Mouse (Mus musculus) adrenal gland, postnatal 14 days (tissue): ENCODE results near the gene Notch4. TPM values are rescaled to one million over a fixed set of nuclear protein-coding genes. Genes with fewer than 3 reads are reported as not detected.
"Not testable (repeated sequence)": the region's sequence is repeated elsewhere in the genome, so short reads cannot be mapped to it uniquely, and the experiment has no call there.

ENCODE experiments used
- DNase-seq: peaks from one replicate; pipeline ENCODE4 v3.0.0; 2021; ENCODE audit warnings: mixed read lengths
- long read RNA-seq, 2 experiments: library from polyadenylated mRNA; stranded (forward); transcript quantifications; one replicate each; pipeline ENCODE4 v2.0.0; 2021
- total RNA-seq: library from RNA; stranded (reverse); gene quantifications from 2 replicates; pipeline ENCODE4 v1.2.3, GENCODE M21; 2021

Gene Notch4
- total RNA-seq = 34.1 and 39.3 TPM in 2 replicates
- long read RNA-seq, experiment 1, full-length matches to known transcripts = 4 of 25 reads
- long read RNA-seq, experiment 1, partial matches to known transcripts = 14 of 25 reads
- long read RNA-seq, experiment 1, other reads (novel, unspliced or antisense) = 7 of 25 reads
- long read RNA-seq, experiment 2, full-length matches to known transcripts = 3 of 29 reads
- long read RNA-seq, experiment 2, partial matches to known transcripts = 18 of 29 reads
- long read RNA-seq, experiment 2, other reads (novel, unspliced or antisense) = 8 of 29 reads

DNA sequence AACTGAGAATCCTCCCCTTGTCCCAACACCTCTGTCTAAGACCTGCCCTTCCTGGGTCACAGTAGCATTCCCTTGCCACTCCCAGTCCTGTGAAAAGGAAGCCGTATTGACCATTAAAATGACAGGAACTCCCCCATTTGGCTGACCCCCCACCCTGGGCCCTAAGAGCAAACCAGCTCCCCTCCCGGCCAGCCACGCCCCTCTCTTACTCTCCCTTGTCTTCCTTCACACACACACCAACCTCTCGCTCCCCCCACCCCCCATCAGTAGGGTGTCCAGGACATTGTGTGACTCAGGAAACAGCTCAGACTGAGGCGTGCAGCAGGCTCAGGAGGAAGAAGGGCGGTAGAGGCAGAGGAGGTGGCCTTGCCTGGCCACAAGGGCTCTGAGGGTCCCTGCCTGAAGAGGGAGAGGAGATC lies at the start of gene Notch4:
Gene Notch4, plus strand, starts transcription at position 266 of the 419 bp plus-strand sequence.
- peak; percentile 64 for DNase-seq

DNA sequence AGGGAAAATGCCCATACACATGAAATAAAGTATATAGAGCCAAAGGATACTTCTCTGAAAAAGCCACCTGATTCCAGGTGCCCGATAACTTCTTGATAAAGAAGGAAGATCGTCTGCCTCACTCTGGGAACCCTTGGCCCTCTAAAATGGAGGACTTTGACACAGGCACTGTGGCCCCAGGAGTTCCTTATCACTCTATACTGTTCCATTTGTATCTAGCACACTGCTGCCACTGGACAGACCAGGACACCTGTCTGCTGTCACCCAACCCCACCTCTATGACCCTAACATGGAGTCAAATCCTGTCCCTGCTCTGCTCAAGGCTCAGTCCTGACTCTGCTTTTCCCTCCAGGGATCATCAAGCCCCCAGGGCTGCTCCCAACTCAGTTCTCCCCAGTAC lies 47.6 kb upstream of the Notch4 start:
- DNase-seq = no peak

DNA sequence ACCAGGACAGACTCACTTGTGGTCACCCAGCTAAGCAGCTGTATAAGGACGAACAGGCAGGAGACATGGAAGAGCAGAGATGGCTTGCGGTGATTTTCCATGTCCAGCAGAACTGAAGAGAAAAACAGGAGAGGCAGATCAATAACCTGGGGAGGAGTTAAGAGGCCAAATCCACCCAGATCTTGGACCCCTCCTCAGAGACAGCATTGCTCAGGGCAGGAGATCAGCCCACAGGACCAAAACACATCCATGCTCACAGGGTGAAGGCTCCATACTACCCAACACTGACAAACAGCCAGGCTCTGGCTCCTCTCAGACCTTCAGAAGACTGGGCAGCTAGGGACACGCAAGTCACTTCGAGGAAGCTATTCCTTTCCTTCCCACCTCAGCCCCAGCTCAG lies 46.8 kb upstream of the Notch4 start, which contains the start of gene Btnl6:
Gene Btnl6, minus strand, starts transcription at position 101 of the 400 bp plus-strand sequence.
- no peak for DNase-seq

- no peak for DNase-seq
Observed at GRCm38 (mm10) chr17:34517795-34518194, 46.3 kb upstream of the Notch4 start.

GRCm38 (mm10) chr17:34518571-34518970 lies 45.5 kb upstream of the Notch4 start:
- DNase-seq = not testable (repeated sequence)

- DNase-seq = no peak
Observed at GRCm38 (mm10) chr17:34519001-34519400, 45.1 kb upstream of the Notch4 start.

- DNase-seq = no peak
Observed at GRCm38 (mm10) chr17:34532671-34533070, 31.4 kb upstream of the Notch4 start.

GRCm38 (mm10) chr17:34543567-34543966 lies 20.5 kb upstream of the Notch4 start:
- DNase-seq = not testable (repeated sequence)

- no peak for DNase-seq
Observed at GRCm38 (mm10) chr17:34546797-34547196, 17.3 kb upstream of the Notch4 start.

- DNase-seq = no peak
Observed at GRCm38 (mm10) chr17:34547601-34548000, 16.5 kb upstream of the Notch4 start.

DNA sequence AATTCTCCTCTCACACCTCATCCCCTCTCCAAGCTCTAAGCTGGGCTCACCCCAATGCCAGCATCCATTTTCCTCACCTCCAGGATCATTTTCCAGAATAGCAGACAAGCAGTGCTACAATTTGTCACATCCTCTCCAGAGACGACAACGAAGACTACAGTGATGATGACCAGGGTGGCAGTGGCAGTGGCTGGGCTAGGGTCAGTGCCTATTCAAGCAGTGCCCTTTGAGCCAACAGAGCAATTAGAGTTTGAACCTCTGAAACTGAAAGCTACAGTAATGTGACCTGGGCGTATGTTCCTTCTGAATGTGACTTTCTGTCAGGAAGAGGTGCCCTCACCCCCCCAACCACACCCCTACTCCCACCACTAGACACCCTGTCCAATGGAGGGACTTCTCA lies 14.9 kb upstream of the Notch4 start:
- DNase-seq = no peak

GRCm38 (mm10) chr17:34549843-34550242 lies 14.2 kb upstream of the Notch4 start:
- DNase-seq = no peak

DNA sequence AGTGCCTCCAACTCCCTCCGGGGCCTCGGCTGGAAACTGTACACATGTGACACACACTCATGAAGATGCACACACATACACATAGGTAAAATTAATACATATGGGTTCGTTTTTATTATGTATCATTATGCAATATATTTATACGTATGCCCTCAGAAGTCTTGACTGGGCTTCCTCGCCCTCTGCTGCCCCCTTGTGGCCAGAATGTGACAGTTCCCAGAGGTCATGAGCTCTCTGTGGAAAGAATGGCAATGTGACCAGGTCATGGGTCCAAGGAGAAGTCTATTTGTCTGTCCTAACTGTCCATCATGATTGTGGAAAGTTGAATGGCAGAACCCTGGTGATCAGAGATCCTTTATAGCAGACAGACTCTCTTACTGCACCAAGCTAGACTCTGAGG lies 8.6 kb upstream of the Notch4 start:
- DNase-seq = peak; percentile 91

- DNase-seq = no peak
Observed at GRCm38 (mm10) chr17:34556406-34556805, 7.7 kb upstream of the Notch4 start.

DNA sequence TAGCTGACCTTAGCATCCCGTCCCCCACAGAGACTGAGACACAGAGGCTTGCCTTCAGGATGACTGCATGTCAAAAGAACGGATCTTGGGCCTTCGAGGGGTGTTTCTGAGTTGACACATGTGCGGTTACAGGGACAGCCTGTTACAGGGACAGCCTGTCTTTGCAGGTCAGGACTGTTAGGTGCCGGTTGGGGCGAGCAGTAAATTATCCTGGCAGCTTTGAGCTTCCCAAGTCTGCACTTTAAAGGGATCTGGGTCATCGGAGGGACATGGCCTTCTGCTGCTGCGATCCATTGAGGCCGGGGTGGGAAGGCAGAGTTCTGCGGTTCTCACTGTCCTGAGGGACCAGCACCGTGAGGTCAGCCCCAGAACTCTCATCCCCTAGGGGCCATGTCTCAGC lies 6.7 kb upstream of the Notch4 start:
- no peak for DNase-seq

GRCm38 (mm10) chr17:34559116-34559515 lies 5.0 kb upstream of the Notch4 start:
- no peak for DNase-seq

- DNase-seq = no peak
Observed at GRCm38 (mm10) chr17:34559895-34560294, 4.2 kb upstream of the Notch4 start.

GRCm38 (mm10) chr17:34560438-34560837 lies 3.6 kb upstream of the Notch4 start:
- DNase-seq = no peak

- no peak for DNase-seq
Observed at GRCm38 (mm10) chr17:34561200-34561599, 2.9 kb upstream of the Notch4 start.

GRCm38 (mm10) chr17:34562595-34562994 lies 1.5 kb upstream of the Notch4 start:
- no peak for DNase-seq

- no peak for DNase-seq
Observed at GRCm38 (mm10) chr17:34563354-34563753, 714 bp upstream of the Notch4 start.

GRCm38 (mm10) chr17:34564796-34565195 lies 728 bp downstream of the Notch4 start:
- peak; percentile 54 for DNase-seq

GRCm38 (mm10) chr17:34567311-34567710 lies 3.2 kb downstream of the Notch4 start:
- DNase-seq = no peak

GRCm38 (mm10) chr17:34568421-34568820 lies 4.4 kb downstream of the Notch4 start:
- DNase-seq = no peak
